Mouse (Mus musculus) left cerebral cortex, postnatal 36 days (tissue): ENCODE results near the gene Elf1. TPM values are rescaled to one million over a fixed set of nuclear protein-coding genes. Genes with fewer than 3 reads are reported as not detected.

Experiments used
- DNase-seq, 2 experiments: peaks; one replicate each; pipeline ENCODE4 v3.0.0; 2021 to 2022; ENCODE audit warnings: low spot score in 2 of 2, mixed read lengths in 1 of 2
- intact Hi-C: fragments of 180-260 bp; cut with DNase I; formaldehyde crosslinking; loops from one replicate; pipeline ENCODE4 v1.15.1; 2025
- total RNA-seq, 2 experiments: library from RNA; stranded (reverse); gene quantifications; 2 replicates each; pipeline ENCODE4 v1.2.3; 2021

Gene Elf1
- total RNA-seq, 2 experiments from 2014 or later, result 4.1 to 4.8 TPM

- intact Hi-C loops, result loop anchor here (10.0 kb wide), 1 partner anchor 728 kb away; no protein-coding TSS in a partner anchor
- peak; percentile 46 to 53 for DNase-seq
These were observed 6.2 kb downstream of the Elf1 start for GRCm38 (mm10) chr14:79486993-79487731.

- intact Hi-C loops, result loop anchor here (10.0 kb wide), 1 partner anchor 726 kb away; no protein-coding TSS in a partner anchor
- DNase-seq, result no peak
These were observed 7.5 kb downstream of the Elf1 start for GRCm38 (mm10) chr14:79488531-79488930.

GRCm38 (mm10) chr14:79489150-79489549, 8.2 kb downstream of the Elf1 start:
- no peak for DNase-seq
- intact Hi-C loops, result loop anchor here (10.0 kb wide), 1 partner anchor 726 kb away; no protein-coding TSS in a partner anchor

- no peak for DNase-seq
- intact Hi-C loops, result no loop called here
These were observed 9.3 kb downstream of the Elf1 start for GRCm38 (mm10) chr14:79490246-79490645.

- intact Hi-C loops, result no loop called here
- no peak for DNase-seq
These were observed 13.4 kb downstream of the Elf1 start for GRCm38 (mm10) chr14:79494349-79494748.

GRCm38 (mm10) chr14:79499326-79499725, 18.3 kb downstream of the Elf1 start:
- DNase-seq, result no peak

GRCm38 (mm10) chr14:79500756-79501155, 19.8 kb downstream of the Elf1 start:
- DNase-seq, result no peak
- intact Hi-C loops, result no loop called here

More at GRCm38 (mm10) chr14:79499326-79499725, 18.3 kb downstream of the Elf1 start:
- intact Hi-C loops, result no loop called here

- intact Hi-C loops, result no loop called here
- no peak for DNase-seq
These were observed 22.5 kb downstream of the Elf1 start for GRCm38 (mm10) chr14:79503371-79504075.

GRCm38 (mm10) chr14:79504246-79505006, 23.4 kb downstream of the Elf1 start:
- intact Hi-C loops, result no loop called here
- DNase-seq, result no peak

GRCm38 (mm10) chr14:79506207-79506606, 25.2 kb downstream of the Elf1 start:
- intact Hi-C loops, result no loop called here

GRCm38 (mm10) chr14:79507846-79508245, 26.9 kb downstream of the Elf1 start:
- DNase-seq, result no peak
- intact Hi-C loops, result no loop called here

More at GRCm38 (mm10) chr14:79506207-79506606, 25.2 kb downstream of the Elf1 start:
- DNase-seq, result no peak

- intact Hi-C loops, result no loop called here
- no peak for DNase-seq
These were observed 27.8 kb downstream of the Elf1 start for GRCm38 (mm10) chr14:79508662-79509305.

GRCm38 (mm10) chr14:79511521-79511920, 30.5 kb downstream of the Elf1 start:
- DNase-seq, result no peak

GRCm38 (mm10) chr14:79513951-79514350, 33.0 kb downstream of the Elf1 start:
- no peak for DNase-seq
- intact Hi-C loops, result no loop called here

More at GRCm38 (mm10) chr14:79511521-79511920, 30.5 kb downstream of the Elf1 start:
- intact Hi-C loops, result no loop called here

GRCm38 (mm10) chr14:79515100-79515499, 34.1 kb downstream of the Elf1 start:
- DNase-seq, result no peak
- intact Hi-C loops, result no loop called here

GRCm38 (mm10) chr14:79515511-79516242, 34.7 kb downstream of the Elf1 start:
- intact Hi-C loops, result no loop called here

GRCm38 (mm10) chr14:79516243-79516610, 35.2 kb downstream of the Elf1 start:
- intact Hi-C loops, result no loop called here
- DNase-seq, result no peak

More at GRCm38 (mm10) chr14:79515511-79516242, 34.7 kb downstream of the Elf1 start:
- DNase-seq, result no peak

GRCm38 (mm10) chr14:79516751-79517150, 35.8 kb downstream of the Elf1 start:
- no peak for DNase-seq
- intact Hi-C loops, result no loop called here

GRCm38 (mm10) chr14:79517185-79517740, 36.3 kb downstream of the Elf1 start:
- DNase-seq, result no peak
- intact Hi-C loops, result no loop called here
